In the genomic region with DNA sequence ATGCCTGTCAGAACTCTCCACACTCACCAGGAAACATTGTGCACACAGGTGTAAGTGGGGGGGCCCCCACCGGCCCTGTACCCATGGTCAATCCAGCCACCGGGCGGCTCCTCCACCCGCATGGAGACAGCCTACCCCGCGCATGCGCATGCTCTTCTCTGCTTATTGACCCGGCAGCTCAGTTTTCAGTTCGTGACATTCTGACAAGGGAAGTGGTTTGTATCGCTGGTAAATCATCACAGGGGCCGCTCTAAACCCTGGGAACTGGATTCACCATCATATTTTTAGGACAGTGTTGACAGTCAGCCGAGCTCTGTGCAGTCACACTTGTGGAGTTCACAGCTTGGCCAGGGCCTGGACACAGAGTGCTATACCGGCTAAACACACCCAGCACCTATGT, we compare ENCODE assay signal across 9 mouse cellular contexts. TPM values are rescaled to one million over a fixed set of nuclear protein-coding genes. Genes with fewer than 3 reads are reported as not detected.
DNase-seq lines count a peak whose midpoint lies in the region; ATAC-seq lines count a peak whose summit lies in the region.
"Had no signal": no experiment of that assay in that cellular context is flagged by ENCODE, and none has a peak within 500 bp of the region (broad histone marks: within the 10 kb centered on the region; RNA-seq: fewer than 3 reads in every experiment).

No protein-coding gene starts in this region.

- no peak overlapping the region for H3K27ac ChIP-seq in kidney, embryonic 14.5 days (ENCODE audit: low read depth, low read length)
- peak overlapping the region; percentile 38; the same call in 1 of the 2 replicates for H3K27ac ChIP-seq in stomach, embryonic 16.5 days (ENCODE audit: low read length)
- H3K27ac ChIP-seq in forebrain, embryonic 15.5 days (replicated peaks): no peak overlapping the region

- peak overlapping the region; percentile 34; the same call in 1 of the 2 replicates for H3K9ac ChIP-seq in kidney, embryonic 14.5 days (ENCODE audit: low read depth, low read length)
- peak overlapping the region; percentile 54; the same call in 1 of the 2 replicates for H3K9ac ChIP-seq in stomach, embryonic 16.5 days (ENCODE audit: low read length)
- no peak overlapping the region for H3K9ac ChIP-seq in forebrain, embryonic 15.5 days (replicated peaks)

- peak overlapping the region; percentile 35 for H3K4me2 ChIP-seq in kidney, embryonic 14.5 days (replicated peaks; ENCODE audit: low read depth, low read length)
- H3K4me2 ChIP-seq in stomach, embryonic 16.5 days (ENCODE audit: low read depth, low read length): peak overlapping the region; percentile 42
- H3K4me2 ChIP-seq in forebrain, embryonic 15.5 days (replicated peaks): no peak overlapping the region

- no peak overlapping the region for H3K4me3 ChIP-seq in kidney, embryonic 14.5 days (ENCODE audit: low read length)
- no peak overlapping the region for H3K4me3 ChIP-seq in stomach, embryonic 16.5 days (replicated peaks; ENCODE audit: low read length)
- no peak overlapping the region for H3K4me3 ChIP-seq in forebrain, embryonic 15.5 days

- H3K36me3 ChIP-seq in kidney, embryonic 14.5 days (ENCODE audit: control insufficient read depth, insufficient read depth, low read length): no peaks in the 10 kb centered on the region
- H3K36me3 ChIP-seq in stomach, embryonic 16.5 days (ENCODE audit: control insufficient read depth, insufficient read depth, low read length): no peaks in the 10 kb centered on the region
- H3K36me3 ChIP-seq in forebrain, embryonic 15.5 days: no peaks in the 10 kb centered on the region

- peak; percentile 50 for DNase-seq in ovary, postnatal 36 days (ENCODE audit: low spot score)
- DNase-seq in ovary, postnatal 14 days (ENCODE audit: low spot score): no peak
- peak; percentile 98 for DNase-seq in heart, adult 11 months
- DNase-seq in lung, postnatal 14 days: peak; percentile 77
- no peak for DNase-seq in layer of hippocampus, postnatal 25 days (ENCODE audit: extremely low spot score in 1 of 2, low spot score in 1 of 2)

- H3K27me3 ChIP-seq in kidney, embryonic 14.5 days (ENCODE audit: control insufficient read depth, insufficient read depth, low read length): no peaks in the 10 kb centered on the region
- H3K27me3 ChIP-seq in stomach, embryonic 16.5 days (ENCODE audit: control insufficient read depth, insufficient read depth, low read length): no peaks in the 10 kb centered on the region
- H3K27me3 ChIP-seq in forebrain, embryonic 15.5 days: no peaks in the 10 kb centered on the region

- ATAC-seq in kidney, embryonic 14.5 days (ENCODE audit: low FRiP score, low TSS enrichment): 0 out of 2 replicates have a peak, but pooled peaks have one; percentile 37
- ATAC-seq in stomach, embryonic 16.5 days (ENCODE audit: insufficient read depth, low FRiP score): peak; percentile 74; the same call in 1 of the 2 replicates
- no peak for ATAC-seq in forebrain, embryonic 15.5 days (replicated peaks)

- H3K9me3 ChIP-seq in kidney, embryonic 14.5 days (ENCODE audit: control insufficient read depth, low read length): no peaks in the 10 kb centered on the region
- H3K9me3 ChIP-seq in stomach, embryonic 16.5 days (replicated peaks; ENCODE audit: control insufficient read depth, low read length): no peaks in the 10 kb centered on the region
- H3K9me3 ChIP-seq in forebrain, embryonic 15.5 days: no peaks in the 10 kb centered on the region

- H3K4me1 ChIP-seq in kidney, embryonic 14.5 days (ENCODE audit: control insufficient read depth, insufficient read depth, low read length): peaks cover 3% of the 10 kb centered on the region; the same call in 1 of the 2 replicates
- peaks cover 28% of the 10 kb centered on the region for H3K4me1 ChIP-seq in stomach, embryonic 16.5 days (ENCODE audit: control insufficient read depth, insufficient read depth, low read length)
- peaks cover 8% of the 10 kb centered on the region for H3K4me1 ChIP-seq in forebrain, embryonic 15.5 days

- 18% methylated on average over 13 of the region's 13 CpGs for WGBS in kidney, embryonic 14.5 days
- WGBS in stomach, embryonic 16.5 days: 31% methylated on average over 13 of the region's 13 CpGs
- 78% methylated on average over 13 of the region's 13 CpGs for WGBS in forebrain, embryonic 15.5 days

RNA-seq across cellular contexts. Expression of gene Stat5b, which starts 36.0 kb away (rescaled TPM):
- 12.7 and 19.8 TPM in 2 replicates for polyA plus RNA-seq in kidney, embryonic 14.5 days (2014; fragmentation: Nextera tagmentation; extraction: Ambion mirVana)
- 26.2 and 27.4 TPM in 2 replicates for polyA plus RNA-seq in stomach, embryonic 16.5 days (2015; fragmentation: Nextera tagmentation; extraction: Ambion mirVana)
- 11.4 and 13.3 TPM in 2 replicates for polyA plus RNA-seq in forebrain, embryonic 15.5 days (2015; fragmentation: Nextera tagmentation; extraction: Ambion mirVana)
- 10 to 100 TPM; 11.5 to 11.7 TPM for total RNA-seq in layer of hippocampus, postnatal 25 days (2021)

RNA-seq across cellular contexts. Expression of gene Ghdc, which starts 43.7 kb away (rescaled TPM):
- polyA plus RNA-seq in kidney, embryonic 14.5 days (2014; fragmentation: Nextera tagmentation; extraction: Ambion mirVana): 3.6 and 4.5 TPM in 2 replicates
- 6.5 and 7.2 TPM in 2 replicates for polyA plus RNA-seq in stomach, embryonic 16.5 days (2015; fragmentation: Nextera tagmentation; extraction: Ambion mirVana)
- 2.8 and 3.0 TPM in 2 replicates for polyA plus RNA-seq in forebrain, embryonic 15.5 days (2015; fragmentation: Nextera tagmentation; extraction: Ambion mirVana)
- 1 to 10 TPM; 5.2 to 6.8 TPM for total RNA-seq in layer of hippocampus, postnatal 25 days (2021)

RNA-seq across cellular contexts. Expression of gene Stat5a, which starts 44.7 kb away (rescaled TPM):
- 2.0 and 3.0 TPM in 2 replicates for polyA plus RNA-seq in kidney, embryonic 14.5 days (2014; fragmentation: Nextera tagmentation; extraction: Ambion mirVana)
- polyA plus RNA-seq in stomach, embryonic 16.5 days (2015; fragmentation: Nextera tagmentation; extraction: Ambion mirVana): 12.0 and 14.0 TPM in 2 replicates
- 0.71 and 1.0 TPM in 2 replicates for polyA plus RNA-seq in forebrain, embryonic 15.5 days (2015; fragmentation: Nextera tagmentation; extraction: Ambion mirVana)
- 1 to 10 TPM; 1.1 to 1.7 TPM for total RNA-seq in layer of hippocampus, postnatal 25 days (2021)

RNA-seq across cellular contexts. Expression of gene Hcrt, which starts 51.8 kb away (rescaled TPM):
- not detected in 2 replicates for polyA plus RNA-seq in kidney, embryonic 14.5 days (2014; fragmentation: Nextera tagmentation; extraction: Ambion mirVana)
- not detected in 2 replicates for polyA plus RNA-seq in stomach, embryonic 16.5 days (2015; fragmentation: Nextera tagmentation; extraction: Ambion mirVana)
- polyA plus RNA-seq in forebrain, embryonic 15.5 days (2015; fragmentation: Nextera tagmentation; extraction: Ambion mirVana): 1.0 and 1.1 TPM in 2 replicates
- not detected for total RNA-seq in layer of hippocampus, postnatal 25 days (2021)
- total RNA-seq: MEL had no signal

RNA-seq across cellular contexts. Expression of gene Kcnh4, which starts 54.8 kb away (rescaled TPM):
- 0.07 TPM in 1 of 2 replicates, not detected in the other for polyA plus RNA-seq in kidney, embryonic 14.5 days (2014; fragmentation: Nextera tagmentation; extraction: Ambion mirVana)
- polyA plus RNA-seq in stomach, embryonic 16.5 days (2015; fragmentation: Nextera tagmentation; extraction: Ambion mirVana): 0.14 and 0.22 TPM in 2 replicates
- 4.6 TPM in 2 replicates for polyA plus RNA-seq in forebrain, embryonic 15.5 days (2015; fragmentation: Nextera tagmentation; extraction: Ambion mirVana)
- total RNA-seq in layer of hippocampus, postnatal 25 days (2021): 1 to 10 TPM; 1.1 to 1.8 TPM

Comparison
In these comparisons a context has a peak if more than half of its experiments do, and no peak if none do; other contexts are left out.
1. DNase-seq: peak in ovary, postnatal 36 days (single experiment), heart, adult 11 months (single experiment) and lung, postnatal 14 days (single experiment); none in ovary, postnatal 14 days (single experiment) and layer of hippocampus, postnatal 25 days (0 of 2).